Mouse (Mus musculus) common myeloid progenitor, adult 5-6 weeks (primary cell): Measurements from ENCODE around the gene Slc25a48. TPM values are rescaled to one million over a fixed set of nuclear protein-coding genes. Genes with fewer than 3 reads are reported as not detected.

ENCODE experiments used
- ATAC-seq: replicated peaks from 2 replicates; pipeline ENCODE4 v1.8.0; 2016; ENCODE audit warnings: low read depth, mild to moderate bottlenecking, moderate TSS enrichment, inconsistent platforms; ENCODE audit not compliant: poor library complexity, severe bottlenecking
- total RNA-seq: library from RNA; stranded (forward); fragments of 200-1000, 187-1606 nt; gene quantifications from 2 replicates; pipeline ENCODE4 v1.2.3, GENCODE M21; 2017

The Slc25a48 gene
- total RNA-seq, 1 experiment from 2014 or later = not detected

- ATAC-seq = no peak
Measured at GRCm38 (mm10) chr13:56444996-56445395, 6.8 kb downstream of the Slc25a48 start.

GRCm38 (mm10) chr13:56449239-56450030, 11.3 kb downstream of the Slc25a48 start:
- no peak for ATAC-seq

- no peak for ATAC-seq
Measured at GRCm38 (mm10) chr13:56450035-56450434, 11.9 kb downstream of the Slc25a48 start.

GRCm38 (mm10) chr13:56458001-56458400, 19.8 kb downstream of the Slc25a48 start:
- no peak for ATAC-seq

- ATAC-seq = no peak
Measured at GRCm38 (mm10) chr13:56461460-56461859, 23.3 kb downstream of the Slc25a48 start.

GRCm38 (mm10) chr13:56462791-56463190, 24.6 kb downstream of the Slc25a48 start:
- ATAC-seq = no peak

GRCm38 (mm10) chr13:56463261-56463660, 25.1 kb downstream of the Slc25a48 start:
- ATAC-seq = no peak

GRCm38 (mm10) chr13:56463750-56464149, 25.6 kb downstream of the Slc25a48 start:
- ATAC-seq = no peak

- no peak for ATAC-seq
Measured at GRCm38 (mm10) chr13:56467786-56468185, 29.6 kb downstream of the Slc25a48 start.

GRCm38 (mm10) chr13:56468536-56468935, 30.4 kb downstream of the Slc25a48 start:
- no peak for ATAC-seq

GRCm38 (mm10) chr13:56471211-56471610, 33.1 kb downstream of the Slc25a48 start:
- ATAC-seq = no peak

- ATAC-seq = no peak
Measured at GRCm38 (mm10) chr13:56471951-56472350, 33.8 kb downstream of the Slc25a48 start.

- ATAC-seq = no peak
Measured at GRCm38 (mm10) chr13:56472661-56473060, 34.5 kb downstream of the Slc25a48 start.

- ATAC-seq = peak; percentile 67
Measured at GRCm38 (mm10) chr13:56475363-56475762, 37.2 kb downstream of the Slc25a48 start.

- ATAC-seq = peak; percentile 93
Measured at GRCm38 (mm10) chr13:56476790-56477189, 38.6 kb downstream of the Slc25a48 start.

- ATAC-seq = peak; percentile 71
Measured at GRCm38 (mm10) chr13:56477271-56477670, 39.1 kb downstream of the Slc25a48 start.

- ATAC-seq = no peak
Measured at GRCm38 (mm10) chr13:56478027-56478426, 39.9 kb downstream of the Slc25a48 start.

GRCm38 (mm10) chr13:56482146-56482545, 44.0 kb downstream of the Slc25a48 start, which contains the start of gene Il9:
Gene Il9 (minus strand): TSS chr13:56482246.
- ATAC-seq = no peak

GRCm38 (mm10) chr13:56488012-56488411, 49.9 kb downstream of the Slc25a48 start:
- no peak for ATAC-seq

- no peak for ATAC-seq
Measured at GRCm38 (mm10) chr13:56494440-56494839, 56.3 kb downstream of the Slc25a48 start.

- ATAC-seq = no peak
Measured at GRCm38 (mm10) chr13:56500132-56500531, 62.0 kb downstream of the Slc25a48 start.

GRCm38 (mm10) chr13:56500636-56501035, 62.5 kb downstream of the Slc25a48 start:
- no peak for ATAC-seq
